Mouse (Mus musculus): ENCODE measurements at regions not wholly inside any gene's neighbourhood (a gene's known extent, or its start where the extent isn't known, plus 50 kb on each side); places are given as distances from the start of the nearest gene placed in this dataset.
A peak's percentile ranks its signal among the peaks of the same experiment; 100 is the strongest.
"Not testable (repeated sequence)": the region's sequence is repeated elsewhere in the genome, so short reads cannot be mapped to it uniquely, and the experiment has no call there.

DNA sequence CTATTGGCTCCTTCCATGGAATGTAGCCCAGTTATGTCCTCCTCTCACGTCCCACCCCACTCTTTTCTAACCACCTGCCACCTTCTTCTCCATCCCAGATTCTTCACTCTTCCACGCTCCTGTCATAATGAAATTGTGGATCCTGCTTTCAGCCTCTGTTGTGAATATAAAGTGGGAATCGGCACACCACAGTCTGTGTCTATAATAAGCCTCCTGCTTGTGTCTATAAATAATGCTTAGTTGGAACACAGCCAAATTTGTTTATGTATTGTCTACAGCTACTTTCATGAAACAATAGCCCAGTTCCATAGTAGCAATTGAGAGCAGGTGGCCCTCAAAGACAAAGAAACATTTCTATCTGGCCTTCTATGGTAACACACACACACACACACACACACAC is 137.5 kb upstream of the Rps6ka3 start:
- ATAC-seq (ENCODE audit: low TSS enrichment): no peak

GRCm38 (mm10) chrX:159073533-159073932 is 136.6 kb upstream of the Rps6ka3 start:
- ATAC-seq (ENCODE audit: low TSS enrichment): no peak

- no peak for ATAC-seq (ENCODE audit: low TSS enrichment)
Observed at GRCm38 (mm10) chrX:159080508-159080907, 129.6 kb upstream of the Rps6ka3 start.

DNA sequence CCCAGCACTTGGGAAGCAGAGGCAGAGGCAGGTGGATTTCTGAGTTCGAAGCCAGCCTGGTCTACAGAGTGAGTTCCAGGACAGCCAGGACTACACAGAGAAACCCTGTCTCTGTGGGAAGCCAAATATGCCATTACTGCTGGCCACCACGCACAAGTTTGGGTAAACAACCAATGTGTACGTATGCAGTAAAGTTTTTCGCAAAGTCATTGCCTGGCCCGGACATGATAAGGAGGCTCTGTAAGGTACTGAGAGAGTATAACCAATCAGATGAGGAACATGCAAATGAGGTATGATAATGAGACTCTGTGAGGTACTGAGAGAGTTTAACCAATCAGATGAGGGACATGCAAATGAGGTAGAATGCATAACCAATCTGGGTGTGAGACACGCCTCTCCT is 99.5 kb upstream of the Rps6ka3 start:
- ATAC-seq (ENCODE audit: low TSS enrichment): not testable (repeated sequence)

DNA sequence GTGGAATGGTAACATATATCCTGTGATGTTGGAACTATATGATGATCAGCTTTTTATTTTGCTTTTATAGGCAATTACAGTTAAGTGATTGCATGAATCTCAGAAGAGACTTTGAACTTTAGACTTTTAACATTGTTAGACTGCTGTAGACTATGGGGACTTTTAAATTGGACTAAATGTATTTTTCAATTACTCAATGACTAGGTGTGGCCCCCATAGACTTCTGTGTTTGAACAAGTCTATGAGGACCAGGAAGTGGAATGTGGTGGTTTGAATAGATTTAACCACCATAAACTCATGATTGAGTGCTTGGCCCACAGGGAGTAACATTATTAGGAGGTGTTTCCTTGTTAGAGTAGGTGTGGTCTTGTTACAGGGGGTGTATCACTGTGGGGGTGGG is 93.9 kb upstream of the Rps6ka3 start:
- ATAC-seq (ENCODE audit: low TSS enrichment): no peak

GRCm38 (mm10) chrX:159140554-159140953 is 69.6 kb upstream of the Rps6ka3 start:
- no peak for ATAC-seq (ENCODE audit: low TSS enrichment)

- no peak for ATAC-seq (ENCODE audit: low TSS enrichment)
Observed at GRCm38 (mm10) chrX:159143278-159143677, 66.8 kb upstream of the Rps6ka3 start.

DNA sequence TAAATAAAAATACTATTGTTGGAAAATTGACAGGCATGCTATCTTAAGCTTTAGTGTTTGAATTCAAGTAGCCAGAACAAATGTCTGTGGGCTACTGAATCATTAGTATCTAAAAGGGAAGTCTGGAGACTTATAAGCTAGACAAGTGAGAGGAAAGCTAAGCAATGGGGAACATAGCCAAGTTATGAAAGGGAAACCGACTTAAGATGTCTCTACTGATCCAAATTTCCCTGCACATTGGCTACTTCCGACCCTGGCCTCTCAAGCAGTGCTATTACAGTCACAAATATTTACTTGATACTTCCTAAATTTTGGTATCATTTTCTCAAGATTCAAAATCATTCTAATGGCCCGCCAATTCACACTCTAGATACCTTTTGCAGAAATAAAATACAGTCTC is 65.4 kb upstream of the Rps6ka3 start:
- no peak for ATAC-seq (ENCODE audit: low TSS enrichment)

DNA sequence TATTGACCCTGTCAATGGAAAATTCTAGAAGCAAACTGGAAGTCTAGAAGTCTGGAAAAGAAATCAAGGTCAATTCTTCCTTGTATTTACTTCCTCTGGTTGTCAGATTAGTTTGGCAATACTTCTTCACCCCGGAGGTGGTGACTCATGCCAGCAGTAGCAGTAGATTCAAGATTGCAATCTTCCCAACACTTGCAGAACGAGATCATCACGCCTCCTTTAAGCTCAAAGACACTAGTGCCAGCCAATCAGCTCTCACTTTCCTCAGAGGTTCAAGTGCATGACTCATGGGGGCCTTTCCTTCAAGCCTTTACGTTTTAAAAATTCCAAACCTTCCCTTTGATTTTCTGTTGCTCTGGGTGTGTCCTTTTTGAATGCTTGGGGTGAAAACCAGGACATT is 64.9 kb upstream of the Rps6ka3 start:
- no peak for ATAC-seq (ENCODE audit: low TSS enrichment)

DNA sequence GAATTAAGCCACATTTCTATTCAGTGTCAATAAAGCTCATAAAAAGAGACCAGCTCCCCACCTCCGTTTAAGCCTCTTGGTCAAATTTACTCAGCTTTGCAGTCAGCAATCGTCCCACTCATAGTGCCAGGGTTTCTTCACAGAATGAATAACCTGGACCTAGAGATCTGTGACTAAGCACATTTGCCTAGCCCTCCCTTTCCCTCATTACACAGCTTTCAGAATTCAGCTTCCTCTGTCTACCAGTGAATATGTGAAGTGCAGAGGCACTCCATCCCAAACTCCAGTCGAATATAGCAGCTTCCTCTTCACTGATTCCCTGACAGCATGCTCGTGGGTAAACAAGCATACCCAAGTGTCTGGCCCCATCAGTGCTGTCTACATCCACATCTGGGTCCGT is 54.3 kb upstream of the Rps6ka3 start:
- ATAC-seq (ENCODE audit: low TSS enrichment): peak; percentile 67

GRCm38 (mm10) chrX:159156976-159157375 is 53.1 kb upstream of the Rps6ka3 start:
- ATAC-seq (ENCODE audit: low TSS enrichment): no peak

- ATAC-seq (ENCODE audit: low TSS enrichment): no peak
Observed at GRCm38 (mm10) chrX:159159727-159160126, 50.4 kb upstream of the Rps6ka3 start.

Data from frontal cortex, adult (tissue).